Mouse (Mus musculus) lung, adult 2 months (tissue): ENCODE measurements at regions not wholly inside any gene's neighbourhood (a gene's known extent, or its start where the extent isn't known, plus 50 kb on each side); places are given as distances from the start of the nearest gene placed in this dataset.

ENCODE experiments used
- CTCF ChIP-seq: fragments of 200-500 bp; IDR thresholded peaks from 2 replicates; pipeline ENCODE4 v1.5.1; 2011; ENCODE audit warnings: mild to moderate bottlenecking, low read length, control low read depth; ENCODE audit not compliant: insufficient read depth
- POLR2A ChIP-seq: fragments of 200-500 bp; IDR thresholded peaks from 2 replicates; pipeline ENCODE4 v1.6.1; 2011; ENCODE audit warnings: low read depth, mild to moderate bottlenecking, control low read depth, low read length, borderline replicate concordance; ENCODE audit errors: extremely low read depth

- no peak for TF ChIP-seq POLR2A
- no peak for TF ChIP-seq CTCF
Measured at GRCm38 (mm10) chr10:99524273-99525212, 234.9 kb downstream of the Csl start.
